Mouse (Mus musculus): ENCODE measurements around the gene Alpk1. TPM values are rescaled to one million over a fixed set of nuclear protein-coding genes. Genes with fewer than 3 reads are reported as not detected.

The Alpk1 gene
- polyA plus RNA-seq, 1 experiment from 2014 or later, result 0.99 TPM

GRCm38 (mm10) chr3:127631582-127631981 lies 148.7 kb downstream of the Alpk1 start:
- Histone ChIP-seq H3K4me1 (replicated peaks; ENCODE audit: control insufficient read depth, insufficient read depth, low read length) (peaks cover 50% of the 10 kb centered on the region), H3K27me3 (replicated peaks; ENCODE audit: control insufficient read depth, insufficient read depth, low read length) (peaks cover 18% of the 10 kb centered on the region), H3K9ac (replicated peaks; ENCODE audit: low read depth, low read length) (no peak overlapping the region), H3K36me3 (ENCODE audit: control insufficient read depth, insufficient read depth) (no peaks in the 10 kb centered on the region), H3K27ac (ENCODE audit: low read length) (peak overlapping the region; percentile 65), H3K4me2 (ENCODE audit: low read length) (peak overlapping the region; percentile 76), H3K4me3 (replicated peaks; ENCODE audit: low read length) (peak overlapping the region; percentile 5; the same call in 1 of the 2 replicates), H3K9me3 (ENCODE audit: control insufficient read depth, low read length) (no peaks in the 10 kb centered on the region)
- ATAC-seq, result no peak
- WGBS, result 0% methylated on average over 10 of the region's 10 CpGs

GRCm38 (mm10) chr3:127630735-127631372 lies 149.5 kb downstream of the Alpk1 start:
- Histone ChIP-seq H3K27me3 (replicated peaks; ENCODE audit: control insufficient read depth, insufficient read depth, low read length) (peaks cover 16% of the 10 kb centered on the region), H3K27ac (ENCODE audit: low read length) (0 out of 2 replicates have a peak overlapping the region, but pooled peaks have one; percentile 51), H3K9ac (replicated peaks; ENCODE audit: low read depth, low read length) (no peak overlapping the region), H3K4me2 (ENCODE audit: low read length) (peak overlapping the region; percentile 76), H3K4me3 (replicated peaks; ENCODE audit: low read length) (no peak overlapping the region), H3K4me1 (replicated peaks; ENCODE audit: control insufficient read depth, insufficient read depth, low read length) (peaks cover 56% of the 10 kb centered on the region), H3K9me3 (ENCODE audit: control insufficient read depth, low read length) (no peaks in the 10 kb centered on the region), H3K36me3 (ENCODE audit: control insufficient read depth, insufficient read depth) (no peaks in the 10 kb centered on the region)
- 9% methylated on average over 17 of the region's 17 CpGs for WGBS
- no peak for ATAC-seq

- no peak overlapping the region for H3K4me2 ChIP-seq (ENCODE audit: low read length)
- H3K9me3 ChIP-seq (ENCODE audit: control insufficient read depth, low read length), result no peaks in the 10 kb centered on the region
- peaks cover 14% of the 10 kb centered on the region for H3K27me3 ChIP-seq (replicated peaks; ENCODE audit: control insufficient read depth, insufficient read depth, low read length)
- no peak overlapping the region for H3K9ac ChIP-seq (replicated peaks; ENCODE audit: low read depth, low read length)
- H3K27ac ChIP-seq (ENCODE audit: low read length), result no peak overlapping the region
- H3K4me3 ChIP-seq (replicated peaks; ENCODE audit: low read length), result no peak overlapping the region
- H3K36me3 ChIP-seq (ENCODE audit: control insufficient read depth, insufficient read depth), result no peaks in the 10 kb centered on the region
- 22% methylated on average over 1 of the region's 1 CpGs for WGBS
- H3K4me1 ChIP-seq (replicated peaks; ENCODE audit: control insufficient read depth, insufficient read depth, low read length), result peaks cover 62% of the 10 kb centered on the region
- no peak for ATAC-seq
Measured at GRCm38 (mm10) chr3:127630190-127630589, 150.1 kb downstream of the Alpk1 start.

- Histone ChIP-seq H3K4me2 (ENCODE audit: low read length) (peak overlapping the region; percentile 39), H3K4me3 (replicated peaks; ENCODE audit: low read length) (peak overlapping the region; percentile 11; the same call in 1 of the 2 replicates), H3K4me1 (replicated peaks; ENCODE audit: control insufficient read depth, insufficient read depth, low read length) (peaks cover 53% of the 10 kb centered on the region), H3K27ac (ENCODE audit: low read length) (peak overlapping the region; percentile 34), H3K9ac (replicated peaks; ENCODE audit: low read depth, low read length) (peak overlapping the region; percentile 25; the same call in 1 of the 2 replicates), H3K9me3 (ENCODE audit: control insufficient read depth, low read length) (no peaks in the 10 kb centered on the region), H3K36me3 (ENCODE audit: control insufficient read depth, insufficient read depth) (no peaks in the 10 kb centered on the region), H3K27me3 (replicated peaks; ENCODE audit: control insufficient read depth, insufficient read depth, low read length) (peaks cover 20% of the 10 kb centered on the region)
- 9% methylated on average over 37 of the region's 37 CpGs for WGBS
- ATAC-seq, result no peak
Measured at GRCm38 (mm10) chr3:127628311-127629184, 151.8 kb downstream of the Alpk1 start.

GRCm38 (mm10) chr3:127627956-127628310 lies 152.4 kb downstream of the Alpk1 start:
- H3K4me1 ChIP-seq (replicated peaks; ENCODE audit: control insufficient read depth, insufficient read depth, low read length), result peaks cover 47% of the 10 kb centered on the region
- peak overlapping the region; percentile 46 for H3K9ac ChIP-seq (replicated peaks; ENCODE audit: low read depth, low read length)
- H3K9me3 ChIP-seq (ENCODE audit: control insufficient read depth, low read length), result no peaks in the 10 kb centered on the region
- 3% methylated on average over 9 of the region's 9 CpGs for WGBS
- H3K27ac ChIP-seq (ENCODE audit: low read length), result peak overlapping the region; percentile 34
- H3K4me2 ChIP-seq (ENCODE audit: low read length), result peak overlapping the region; percentile 39
- H3K4me3 ChIP-seq (replicated peaks; ENCODE audit: low read length), result peak overlapping the region; percentile 11; the same call in 1 of the 2 replicates
- H3K27me3 ChIP-seq (replicated peaks; ENCODE audit: control insufficient read depth, insufficient read depth, low read length), result peaks cover 20% of the 10 kb centered on the region
- H3K36me3 ChIP-seq (ENCODE audit: control insufficient read depth, insufficient read depth), result no peaks in the 10 kb centered on the region
- no peak for ATAC-seq

- Histone ChIP-seq H3K27me3 (replicated peaks; ENCODE audit: control insufficient read depth, insufficient read depth, low read length) (peaks cover 20% of the 10 kb centered on the region), H3K27ac (ENCODE audit: low read length) (peak overlapping the region; percentile 62; the same call in 1 of the 2 replicates), H3K9ac (replicated peaks; ENCODE audit: low read depth, low read length) (peak overlapping the region; percentile 46), H3K9me3 (ENCODE audit: control insufficient read depth, low read length) (no peaks in the 10 kb centered on the region), H3K4me2 (ENCODE audit: low read length) (peak overlapping the region; percentile 39), H3K4me3 (replicated peaks; ENCODE audit: low read length) (peak overlapping the region; percentile 3; the same call in 1 of the 2 replicates), H3K36me3 (ENCODE audit: control insufficient read depth, insufficient read depth) (no peaks in the 10 kb centered on the region), H3K4me1 (replicated peaks; ENCODE audit: control insufficient read depth, insufficient read depth, low read length) (peaks cover 42% of the 10 kb centered on the region)
- 1% methylated on average over 28 of the region's 28 CpGs for whole genome bisulfite sequencing
- no peak for ATAC-seq
Measured at GRCm38 (mm10) chr3:127627151-127627955, 153.0 kb downstream of the Alpk1 start.

GRCm38 (mm10) chr3:127626524-127626923 lies 153.8 kb downstream of the Alpk1 start:
- Histone ChIP-seq H3K4me1 (replicated peaks; ENCODE audit: control insufficient read depth, insufficient read depth, low read length) (peaks cover 37% of the 10 kb centered on the region), H3K4me2 (ENCODE audit: low read length) (no peak overlapping the region), H3K4me3 (replicated peaks; ENCODE audit: low read length) (no peak overlapping the region), H3K9ac (replicated peaks; ENCODE audit: low read depth, low read length) (no peak overlapping the region), H3K36me3 (ENCODE audit: control insufficient read depth, insufficient read depth) (no peaks in the 10 kb centered on the region), H3K27me3 (replicated peaks; ENCODE audit: control insufficient read depth, insufficient read depth, low read length) (peaks cover 20% of the 10 kb centered on the region), H3K9me3 (ENCODE audit: control insufficient read depth, low read length) (no peaks in the 10 kb centered on the region), H3K27ac (ENCODE audit: low read length) (peak overlapping the region; percentile 60; the same call in 1 of the 2 replicates)
- 1% methylated on average over 3 of the region's 3 CpGs for WGBS
- no peak for ATAC-seq

- Histone ChIP-seq H3K27me3 (replicated peaks; ENCODE audit: control insufficient read depth, insufficient read depth, low read length) (peaks cover 17% of the 10 kb centered on the region), H3K9me3 (ENCODE audit: control insufficient read depth, low read length) (no peaks in the 10 kb centered on the region), H3K36me3 (ENCODE audit: control insufficient read depth, insufficient read depth) (no peaks in the 10 kb centered on the region), H3K4me2 (ENCODE audit: low read length) (peak overlapping the region; percentile 56), H3K9ac (replicated peaks; ENCODE audit: low read depth, low read length) (peak overlapping the region; percentile 51; the same call in 1 of the 2 replicates), H3K27ac (ENCODE audit: low read length) (peak overlapping the region; percentile 89), H3K4me3 (replicated peaks; ENCODE audit: low read length) (peak overlapping the region; percentile 45), H3K4me1 (replicated peaks; ENCODE audit: control insufficient read depth, insufficient read depth, low read length) (peaks cover 33% of the 10 kb centered on the region)
- WGBS, result under 1% methylated on average over 28 of the region's 28 CpGs
- ATAC-seq, result peak; percentile 74
Measured at GRCm38 (mm10) chr3:127625701-127626399, 154.5 kb downstream of the Alpk1 start.

All from forebrain, embryonic 16.5 days (tissue).